ENCODE assay signal across 8 mouse cellular contexts in genomic region chr3:121428696-121429259, GRCm38 (mm10). TPM values are rescaled to one million over a fixed set of nuclear protein-coding genes. Genes with fewer than 3 reads are reported as not detected.
DNase-seq lines count a peak whose midpoint lies in the region; ATAC-seq lines count a peak whose summit lies in the region.

No protein-coding gene starts in this region.

- WGBS in lung, embryonic 16.5 days, result 41% methylated on average over 11 of the region's 11 CpGs
- 38% methylated on average over 11 of the region's 11 CpGs for WGBS in forebrain, embryonic 14.5 days
- 38% methylated on average over 11 of the region's 11 CpGs for WGBS in limb, embryonic 15.5 days
- WGBS in stomach, embryonic 15.5 days, result 44% methylated on average over 11 of the region's 11 CpGs

- peak overlapping the region; percentile 99; the same call in 1 of the 2 replicates for H3K27ac ChIP-seq in lung, embryonic 16.5 days (ENCODE audit: low read length)
- no peak overlapping the region for H3K27ac ChIP-seq in forebrain, embryonic 14.5 days (ENCODE audit: low read depth, low read length)
- H3K27ac ChIP-seq in limb, embryonic 15.5 days, result peak overlapping the region; percentile 99; the same call in 1 of the 2 replicates
- H3K27ac ChIP-seq in stomach, embryonic 15.5 days, result peak overlapping the region; percentile 98

- peak overlapping the region; percentile 90 for H3K4me2 ChIP-seq in lung, embryonic 16.5 days (ENCODE audit: low read depth, low read length)
- peak overlapping the region; percentile 93 for H3K4me2 ChIP-seq in forebrain, embryonic 14.5 days (ENCODE audit: low read length)
- H3K4me2 ChIP-seq in limb, embryonic 15.5 days, result peak overlapping the region; percentile 86
- peak overlapping the region; percentile 86 for H3K4me2 ChIP-seq in stomach, embryonic 15.5 days

- no peaks in the 10 kb centered on the region; the same call in 1 of the 2 replicates for H3K27me3 ChIP-seq in lung, embryonic 16.5 days (ENCODE audit: control insufficient read depth, insufficient read depth, low read depth, low read length)
- no peaks in the 10 kb centered on the region for H3K27me3 ChIP-seq in forebrain, embryonic 14.5 days (replicated peaks; ENCODE audit: control insufficient read depth, insufficient read depth, low read length)
- no peaks in the 10 kb centered on the region for H3K27me3 ChIP-seq in limb, embryonic 15.5 days
- no peaks in the 10 kb centered on the region for H3K27me3 ChIP-seq in stomach, embryonic 15.5 days (replicated peaks)

- no peak for DNase-seq in lung, postnatal 4 days
- no peak for DNase-seq in forebrain, embryonic 14.5 days (ENCODE audit: low spot score)
- DNase-seq in embryo, embryonic 9.5 days (ENCODE audit: extremely low spot score), result no peak
- DNase-seq in urinary bladder, adult 18-20 months (ENCODE audit: low spot score in 2 of 2), result no peak
- DNase-seq in thymus, postnatal 10 days (ENCODE audit: low spot score in 2 of 2), result no peak

- no peaks in the 10 kb centered on the region for H3K36me3 ChIP-seq in lung, embryonic 16.5 days (ENCODE audit: control insufficient read depth, insufficient read depth, low read length)
- H3K36me3 ChIP-seq in forebrain, embryonic 14.5 days (ENCODE audit: control insufficient read depth, insufficient read depth, low read length), result no peaks in the 10 kb centered on the region
- H3K36me3 ChIP-seq in limb, embryonic 15.5 days, result no peaks in the 10 kb centered on the region
- H3K36me3 ChIP-seq in stomach, embryonic 15.5 days, result no peaks in the 10 kb centered on the region

- peak overlapping the region; percentile 95 for H3K9ac ChIP-seq in lung, embryonic 16.5 days (ENCODE audit: low read length)
- H3K9ac ChIP-seq in forebrain, embryonic 14.5 days (ENCODE audit: low read length), result peak overlapping the region; percentile 97
- H3K9ac ChIP-seq in limb, embryonic 15.5 days, result no peak overlapping the region
- no peak overlapping the region for H3K9ac ChIP-seq in stomach, embryonic 15.5 days

- H3K9me3 ChIP-seq in lung, embryonic 16.5 days (ENCODE audit: control insufficient read depth, low read length), result no peaks in the 10 kb centered on the region
- no peaks in the 10 kb centered on the region for H3K9me3 ChIP-seq in forebrain, embryonic 14.5 days (replicated peaks; ENCODE audit: control insufficient read depth, low read length)
- H3K9me3 ChIP-seq in limb, embryonic 15.5 days, result no peaks in the 10 kb centered on the region
- no peaks in the 10 kb centered on the region for H3K9me3 ChIP-seq in stomach, embryonic 15.5 days

- peaks cover 39% of the 10 kb centered on the region for H3K4me1 ChIP-seq in lung, embryonic 16.5 days (replicated peaks; ENCODE audit: control insufficient read depth, insufficient read depth, low read length)
- peaks cover 32% of the 10 kb centered on the region for H3K4me1 ChIP-seq in forebrain, embryonic 14.5 days (ENCODE audit: control insufficient read depth, insufficient read depth, low read length)
- H3K4me1 ChIP-seq in limb, embryonic 15.5 days, result peaks cover 50% of the 10 kb centered on the region
- peaks cover 41% of the 10 kb centered on the region for H3K4me1 ChIP-seq in stomach, embryonic 15.5 days

- no peak for ATAC-seq in lung, embryonic 16.5 days (ENCODE audit: low read depth)
- ATAC-seq in forebrain, embryonic 14.5 days, result no peak
- ATAC-seq in limb, embryonic 15.5 days (ENCODE audit: insufficient number of reproducible peaks, low FRiP score, low TSS enrichment, low read depth), result no peak
- no peak for ATAC-seq in stomach, embryonic 15.5 days (ENCODE audit: insufficient read depth, low FRiP score, low read depth)

- peak overlapping the region; percentile 73 for H3K4me3 ChIP-seq in lung, embryonic 16.5 days (ENCODE audit: low read length)
- peak overlapping the region; percentile 89 for H3K4me3 ChIP-seq in forebrain, embryonic 14.5 days (ENCODE audit: low read depth, low read length)
- H3K4me3 ChIP-seq in limb, embryonic 15.5 days, result peak overlapping the region; percentile 78
- H3K4me3 ChIP-seq in stomach, embryonic 15.5 days (replicated peaks), result peak overlapping the region; percentile 91

RNA-seq across cellular contexts. Expression of gene Cnn3, which starts 2.5 kb away (rescaled TPM):
- polyA plus RNA-seq in lung, embryonic 16.5 days (2015; fragmentation: Nextera tagmentation; extraction: Ambion mirVana), result 522 and 562 TPM in 2 replicates
- polyA plus RNA-seq in forebrain, embryonic 14.5 days (2014; fragmentation: Nextera tagmentation; extraction: Ambion mirVana), result 691 and 743 TPM in 2 replicates
- polyA plus RNA-seq in limb, embryonic 15.5 days (2015; fragmentation: Nextera tagmentation; extraction: Ambion mirVana), result 720 and 793 TPM in 2 replicates
- polyA plus RNA-seq in stomach, embryonic 15.5 days (2015; fragmentation: Nextera tagmentation; extraction: Ambion mirVana), result 522 and 525 TPM in 2 replicates

Comparison
In these comparisons a context has a peak if more than half of its experiments do, and no peak if none do; other contexts are left out.
1. H3K9ac ChIP-seq: peak in lung, embryonic 16.5 days (single experiment) and forebrain, embryonic 14.5 days (single experiment); none in limb, embryonic 15.5 days (single experiment) and stomach, embryonic 15.5 days (single experiment).
2. Peak in every context shown above with its lines, with median percentiles within 50 percentile points of each other: H3K4me2 ChIP-seq and H3K4me3 ChIP-seq.